Mouse (Mus musculus) liver, embryonic 14.5 days (tissue): ENCODE data around the gene Hmgn2.

Source experiments
- CTCF ChIP-seq: IDR thresholded peaks from 2 replicates; pipeline ENCODE4 v1.5.1; 2016; ENCODE audit warnings: antibody characterized with exemption, low read depth, control low read depth
- EP300 ChIP-seq: IDR thresholded peaks from 2 replicates; pipeline ENCODE4 v1.6.1; 2016; ENCODE audit warnings: antibody characterized with exemption, low read depth

DNA sequence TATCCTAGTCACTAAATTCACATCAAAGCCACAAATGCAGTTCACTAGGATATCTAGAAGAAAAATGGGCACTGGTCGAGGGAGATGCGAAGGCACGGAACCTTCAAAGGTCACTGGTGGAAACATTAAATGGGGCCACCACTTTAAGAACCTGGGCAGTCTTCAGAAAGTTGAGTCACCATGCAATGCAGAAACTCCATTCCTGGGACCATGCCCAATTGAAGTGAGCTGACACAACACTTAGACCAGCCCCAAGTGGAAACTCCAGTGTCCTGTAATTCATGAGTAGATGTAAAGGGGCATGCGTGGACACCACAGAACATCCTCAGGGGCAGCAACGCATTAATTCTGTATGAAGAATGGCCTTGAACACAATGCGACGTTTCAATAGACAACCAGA is 5.9 kb downstream of the Hmgn2 start:
- TF ChIP-seq CTCF, result no peak
- TF ChIP-seq EP300, result no peak
